Mouse (Mus musculus) kidney, adult 2 months (tissue): Measurements from ENCODE around the gene Krtap29-1.

Source experiments
- CTCF ChIP-seq: fragments of 200-500 bp; conservative IDR thresholded peaks from 2 replicates; pipeline ENCODE4 v1.5.1; 2011; ENCODE audit warnings: low read depth, mild to moderate bottlenecking, control low read depth, low read length, moderate library complexity, mixed read lengths; ENCODE audit not compliant: insufficient read depth, insufficient read length
- POLR2A ChIP-seq: fragments of 200-500 bp; IDR thresholded peaks from one replicate; pipeline ENCODE4 v1.6.1; 2011; ENCODE audit warnings: low read depth, low read length, control low read depth

DNA sequence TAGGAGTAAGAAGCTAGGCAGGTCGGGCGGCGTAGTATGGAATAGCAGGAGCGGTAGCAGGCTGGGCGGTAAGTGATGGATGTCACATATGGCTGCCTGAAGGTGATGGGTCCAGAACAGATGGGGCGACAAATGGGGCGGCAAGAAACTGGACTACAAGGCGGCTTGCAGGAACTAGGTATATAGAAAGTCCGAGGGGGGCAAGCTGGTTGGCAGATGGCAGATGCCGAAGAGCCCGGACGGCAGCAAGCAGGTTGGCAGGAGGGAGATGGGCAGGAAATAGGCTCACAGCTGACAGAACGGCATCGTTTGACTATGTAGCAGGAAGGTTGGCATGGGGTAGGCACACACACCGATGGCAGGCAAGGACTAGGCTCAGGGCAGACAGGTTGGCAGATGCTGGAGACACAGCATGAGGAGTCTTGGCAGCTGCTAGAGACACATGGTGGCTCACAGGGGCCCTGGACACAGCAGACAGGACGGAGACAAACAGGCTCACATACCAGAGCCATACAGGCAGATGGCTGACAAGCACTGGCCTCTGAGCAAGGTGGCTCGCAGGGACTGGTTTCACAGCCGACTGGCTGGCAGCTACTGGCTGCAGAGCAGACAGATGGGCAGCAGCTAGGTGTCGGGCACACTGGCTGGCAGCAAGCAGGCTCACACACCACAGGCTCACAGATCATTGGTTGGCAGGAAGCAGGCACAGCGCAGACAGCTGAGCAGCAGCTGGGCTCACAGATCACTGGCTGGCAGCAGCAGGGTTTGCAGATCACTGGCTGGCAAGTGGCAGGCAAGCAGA is 6.6 kb upstream of the Krtap29-1 start:
- TF ChIP-seq CTCF: no peak
- TF ChIP-seq POLR2A: no peak
